Mouse (Mus musculus) spleen, adult 2 months (tissue): ENCODE measurements around the gene Anks3. TPM values are rescaled to one million over a fixed set of nuclear protein-coding genes. Genes with fewer than 3 reads are reported as not detected.

ENCODE experiments used
- DNase-seq, 2 experiments: peaks; one replicate each; pipeline versions ENCODE4 v3.0.0 to v3.0.0-alpha.2; 2012 to 2021; ENCODE audit warnings: low spot score in 2 of 2, low read depth in 1 of 2
- H3K27ac ChIP-seq: fragments of 200-500 bp; 2 replicates; pipeline ENCODE4 v1.5.1; 2012; ENCODE audit warnings: low read length, inconsistent platforms; ENCODE audit not compliant: insufficient read depth
- H3K27me3 ChIP-seq: fragments of 200-500 bp; 2 replicates; pipeline ENCODE4 v1.6.1; 2012; ENCODE audit warnings: mild to moderate bottlenecking, moderate library complexity, low read length, inconsistent platforms; ENCODE audit not compliant: control insufficient read depth, insufficient read depth
- H3K36me3 ChIP-seq: fragments of 200-500 bp; 2 replicates; pipeline ENCODE4 v1.6.1; 2012; ENCODE audit warnings: mild to moderate bottlenecking, low read length, inconsistent platforms; ENCODE audit not compliant: control insufficient read depth, insufficient read depth
- H3K4me1 ChIP-seq: fragments of 200-500 bp; 2 replicates; pipeline ENCODE4 v1.6.1; 2011; ENCODE audit warnings: inconsistent platforms; ENCODE audit not compliant: control insufficient read depth, insufficient read depth, insufficient read length
- H3K4me3 ChIP-seq: fragments of 200-500 bp; 2 replicates; pipeline ENCODE4 v1.5.1; 2011; ENCODE audit warnings: mild to moderate bottlenecking, inconsistent platforms; ENCODE audit not compliant: insufficient read depth, insufficient read length; ENCODE audit errors: extremely low read depth
- CTCF ChIP-seq: fragments of 200-500 bp; IDR thresholded peaks from 2 replicates; pipeline ENCODE4 v1.5.1; 2011; ENCODE audit warnings: mild to moderate bottlenecking, inconsistent platforms; ENCODE audit not compliant: insufficient read depth, insufficient read length, insufficient replicate concordance; ENCODE audit errors: extremely low read depth
- POLR2A ChIP-seq: fragments of 200-500 bp; IDR thresholded peaks from 2 replicates; pipeline ENCODE4 v1.6.1; 2011; ENCODE audit warnings: low read depth, low read length, inconsistent platforms
- WGBS: fragments of 180-500 bp; shearing (Covaris S2); methylation state at CpG from one replicate; pipeline ENCODE4 v1.1.7; 2018; 5-methylcytosine and 5-hydroxymethylcytosine counted together
- polyA plus RNA-seq: library from polyadenylated mRNA; depleted of rRNA; stranded (reverse); fragments of >200 nt; gene quantifications from 2 replicates; pipeline ENCODE4 v1.2.3, GENCODE M21; 2012

Gene Anks3
- polyA plus RNA-seq, 1 experiment, result 51.5 TPM

GRCm38 (mm10) chr16:5007492-5007891 lies 43.5 kb upstream of the Anks3 start:
- Histone ChIP-seq H3K27ac (no peak overlapping the region), H3K36me3 (peaks cover 2% of the 10 kb centered on the region; the same call in 1 of the 2 replicates), H3K27me3 (no peaks in the 10 kb centered on the region), H3K4me3 (no peak overlapping the region), H3K4me1 (peaks cover 12% of the 10 kb centered on the region)
- WGBS, result 96% methylated on average over 6 of the region's 6 CpGs
- DNase-seq, result no peak
- no peak for TF ChIP-seq POLR2A
- no peak for TF ChIP-seq CTCF

- no peak for DNase-seq
- Histone ChIP-seq H3K27me3 (no peaks in the 10 kb centered on the region), H3K36me3 (peaks cover 2% of the 10 kb centered on the region; the same call in 1 of the 2 replicates), H3K4me3 (no peak within 1 kb of the TSS), H3K27ac (no peak within 1 kb of the TSS), H3K4me1 (peaks cover 8% of the 10 kb centered on the region; the same call in 1 of the 2 replicates)
- WGBS, result 91% methylated on average over 5 of the region's 5 CpGs
- TF ChIP-seq POLR2A (no peak), CTCF (no peak)
Measured at GRCm38 (mm10) chr16:5007067-5007466, 43.1 kb upstream of the Anks3 start, which contains the start of gene Smim22. Gene Smim22 (plus strand): TSS chr16:5007288.

- TF ChIP-seq POLR2A, result no peak
- no peak for TF ChIP-seq CTCF
- DNase-seq, result no peak
- H3K27me3 ChIP-seq, result no peaks in the 10 kb centered on the region
Measured at GRCm38 (mm10) chr16:5000611-5001010, 36.6 kb upstream of the Anks3 start.

DNA sequence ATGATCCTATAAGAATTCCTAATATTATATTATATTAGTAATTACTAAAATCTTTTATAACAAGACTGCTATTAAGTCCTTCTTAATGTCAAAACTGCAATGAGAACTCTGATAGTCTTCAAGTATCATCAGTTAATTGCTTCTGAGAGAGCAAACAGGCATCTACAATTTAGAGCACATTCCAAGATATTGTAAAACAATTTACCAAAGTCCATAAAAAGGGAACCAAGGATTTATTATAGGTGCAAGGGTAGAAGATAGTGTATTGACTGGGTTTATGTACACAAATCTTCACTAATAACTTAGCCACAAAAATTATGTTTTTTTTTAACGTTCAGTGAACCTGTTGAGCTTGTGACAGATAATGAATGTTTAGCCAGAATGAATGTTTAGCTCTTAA lies 35.0 kb upstream of the Anks3 start:
- no peak overlapping the region for H3K27ac ChIP-seq
- TF ChIP-seq POLR2A (no peak), CTCF (no peak)
- H3K4me1 ChIP-seq, result no peaks in the 10 kb centered on the region
- WGBS, result 79% methylated on average over 1 of the region's 1 CpGs
- H3K36me3 ChIP-seq, result no peaks in the 10 kb centered on the region
- H3K4me3 ChIP-seq, result no peak overlapping the region
- DNase-seq, result no peak
- no peaks in the 10 kb centered on the region for H3K27me3 ChIP-seq

More at GRCm38 (mm10) chr16:5000611-5001010, 36.6 kb upstream of the Anks3 start:
- no peaks in the 10 kb centered on the region for H3K36me3 ChIP-seq
- no peak overlapping the region for H3K27ac ChIP-seq
- no peaks in the 10 kb centered on the region for H3K4me1 ChIP-seq
- H3K4me3 ChIP-seq, result no peak overlapping the region
- WGBS, result 68% methylated on average over 3 of the region's 3 CpGs

DNA sequence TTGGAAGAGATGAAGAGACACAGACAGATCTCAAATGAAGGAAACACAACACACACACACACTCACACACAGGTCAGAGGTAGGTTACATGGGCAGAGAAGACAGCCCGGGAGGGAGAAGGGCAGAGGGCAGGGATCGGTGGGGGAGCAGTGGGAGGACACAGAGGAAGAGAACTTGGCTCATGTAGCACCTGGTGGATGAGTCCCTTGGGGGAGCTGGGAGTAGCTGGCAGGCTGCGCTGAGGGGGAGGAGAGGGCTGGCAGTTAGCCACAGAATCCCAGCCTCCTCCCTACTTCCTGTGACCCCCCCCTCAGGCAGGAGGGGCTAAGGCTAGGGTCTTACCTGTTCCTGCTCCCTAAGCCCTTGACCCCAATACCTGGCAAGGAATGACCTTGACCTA lies 33.5 kb upstream of the Anks3 start, which contains the start of gene Sept12:
Sept12 (minus strand) TSS at position 300 of the 400 bp plus-strand sequence.
- no peaks in the 10 kb centered on the region for H3K4me1 ChIP-seq
- H3K4me3 ChIP-seq, result no peak within 1 kb of the TSS
- WGBS, result 21% methylated on average over 3 of the region's 3 CpGs
- no peaks in the 10 kb centered on the region for H3K36me3 ChIP-seq
- TF ChIP-seq POLR2A (no peak), CTCF (no peak)
- no peak for DNase-seq
- H3K27ac ChIP-seq, result no peak within 1 kb of the TSS
- no peaks in the 10 kb centered on the region for H3K27me3 ChIP-seq

DNA sequence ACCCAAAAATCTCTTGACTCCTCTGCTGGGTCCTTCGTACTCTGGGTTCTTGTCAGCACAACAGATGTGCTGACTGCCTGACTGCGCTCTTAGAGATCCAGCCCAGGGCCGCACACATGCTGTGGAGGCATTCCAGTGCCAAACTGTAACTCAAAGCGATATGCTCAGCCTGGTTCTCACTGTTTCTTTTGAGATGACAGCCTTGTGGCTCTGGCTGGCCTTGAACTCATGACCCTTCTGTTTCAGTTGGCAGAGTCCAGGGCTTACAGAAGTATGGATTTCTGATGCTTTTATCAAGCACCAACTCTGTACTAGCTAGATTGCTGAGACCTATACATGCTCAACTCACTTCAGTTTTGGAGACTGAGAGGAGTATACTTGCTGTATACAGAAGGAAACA lies 29.3 kb upstream of the Anks3 start:
- no peak for TF ChIP-seq POLR2A
- no peak for TF ChIP-seq CTCF
- WGBS, result 86% methylated on average over 4 of the region's 4 CpGs
- H3K27me3 ChIP-seq, result no peaks in the 10 kb centered on the region
- H3K4me3 ChIP-seq, result no peak overlapping the region
- H3K27ac ChIP-seq, result no peak overlapping the region
- H3K36me3 ChIP-seq, result no peaks in the 10 kb centered on the region
- H3K4me1 ChIP-seq, result no peaks in the 10 kb centered on the region
- no peak for DNase-seq

GRCm38 (mm10) chr16:4984717-4985116 lies 20.7 kb upstream of the Anks3 start:
- 93% methylated on average over 12 of the region's 12 CpGs for WGBS
- no peaks in the 10 kb centered on the region for H3K36me3 ChIP-seq
- TF ChIP-seq POLR2A (no peak), CTCF (no peak)

More at GRCm38 (mm10) chr16:4984717-4985116, 20.7 kb upstream of the Anks3 start:
- no peak overlapping the region for H3K27ac ChIP-seq
- no peak overlapping the region for H3K4me3 ChIP-seq
- DNase-seq, result no peak
- no peaks in the 10 kb centered on the region for H3K27me3 ChIP-seq
- no peaks in the 10 kb centered on the region for H3K4me1 ChIP-seq
